Mouse (Mus musculus) heart, embryonic 12.5 days (tissue): ENCODE results near the gene Nudt1. TPM values are rescaled to one million over a fixed set of nuclear protein-coding genes. Genes with fewer than 3 reads are reported as not detected.
A peak's percentile ranks its signal among the peaks of the same experiment; 100 is the strongest.

Experiments used
- ATAC-seq: fragments of 200-750 bp; cut with Nextera tagmentation; 2 replicates; pipeline ENCODE4 v1.8.0; 2017; ENCODE audit warnings: moderate TSS enrichment, moderate library complexity; ENCODE audit not compliant: insufficient number of reproducible peaks, low FRiP score
- H3K27ac ChIP-seq: fragments of 300-500 bp; sonication (generic); 2 replicates; pipeline ENCODE4 v1.5.1; 2016; ENCODE audit warnings: mild to moderate bottlenecking, moderate library complexity; ENCODE audit not compliant: poor library complexity, severe bottlenecking
- H3K27me3 ChIP-seq: fragments of 300-500 bp; sonication (generic); replicated peaks from 2 replicates; pipeline ENCODE4 v1.6.1; 2016; ENCODE audit warnings: mild to moderate bottlenecking, moderate library complexity
- H3K36me3 ChIP-seq: fragments of 300-500 bp; sonication (generic); 2 replicates; pipeline ENCODE4 v1.6.1; 2016; ENCODE audit warnings: mild to moderate bottlenecking, moderate library complexity
- H3K4me1 ChIP-seq: fragments of 300-500 bp; sonication (generic); replicated peaks from 2 replicates; pipeline ENCODE4 v1.6.1; 2016; ENCODE audit warnings: mild to moderate bottlenecking
- H3K4me2 ChIP-seq: fragments of 300-500 bp; sonication (generic); 2 replicates; pipeline ENCODE4 v1.6.1; 2016; ENCODE audit warnings: mild to moderate bottlenecking, moderate library complexity
- H3K4me3 ChIP-seq: fragments of 300-500 bp; sonication (generic); 2 replicates; pipeline ENCODE4 v1.5.1; 2016; ENCODE audit warnings: mild to moderate bottlenecking
- H3K9ac ChIP-seq: fragments of 300-500 bp; sonication (generic); 2 replicates; pipeline ENCODE4 v1.6.1; 2016; ENCODE audit warnings: mild to moderate bottlenecking, moderate library complexity
- H3K9me3 ChIP-seq: fragments of 300-500 bp; sonication (generic); replicated peaks from 2 replicates; pipeline ENCODE4 v1.6.1; 2016; ENCODE audit warnings: mild to moderate bottlenecking, moderate library complexity
- WGBS: fragments of 180-500 bp; shearing (Covaris S2); methylation state at CpG from one replicate; pipeline ENCODE4 v1.1.7; 2016; 5-methylcytosine and 5-hydroxymethylcytosine counted together
- polyA plus RNA-seq: library from polyadenylated mRNA; unstranded; fragments of >200 nt; fragmentation: Nextera tagmentation; extraction: Ambion mirVana; gene quantifications from 2 replicates; pipeline ENCODE4 v1.2.1, GENCODE M21; 2016

Gene Nudt1
- polyA plus RNA-seq, 1 experiment from 2014 or later: 28.0 TPM

GRCm38 (mm10) chr5:140369466-140369865 is 48.0 kb downstream of the Nudt1 start:
- 72% methylated on average over 2 of the region's 2 CpGs for WGBS
- Histone ChIP-seq H3K4me3 (no peak overlapping the region), H3K9me3 (no peaks in the 10 kb centered on the region), H3K27me3 (no peaks in the 10 kb centered on the region), H3K27ac (no peak overlapping the region), H3K36me3 (no peaks in the 10 kb centered on the region; the same call in 1 of the 2 replicates), H3K9ac (no peak overlapping the region), H3K4me1 (peaks cover 30% of the 10 kb centered on the region), H3K4me2 (no peak overlapping the region)
- ATAC-seq: no peak

GRCm38 (mm10) chr5:140370446-140371254 is 49.2 kb downstream of the Nudt1 start:
- Histone ChIP-seq H3K4me2 (no peak overlapping the region), H3K9me3 (no peaks in the 10 kb centered on the region), H3K4me3 (no peak overlapping the region), H3K36me3 (no peaks in the 10 kb centered on the region), H3K9ac (no peak overlapping the region), H3K27me3 (no peaks in the 10 kb centered on the region), H3K27ac (peak overlapping the region; percentile 61), H3K4me1 (peaks cover 30% of the 10 kb centered on the region)
- 44% methylated on average over 6 of the region's 6 CpGs for WGBS
- peak; percentile 74; the same call in 1 of the 2 replicates for ATAC-seq

GRCm38 (mm10) chr5:140371671-140372070 is 50.2 kb downstream of the Nudt1 start:
- Histone ChIP-seq H3K9me3 (no peaks in the 10 kb centered on the region), H3K9ac (no peak overlapping the region), H3K27me3 (no peaks in the 10 kb centered on the region), H3K36me3 (no peaks in the 10 kb centered on the region), H3K4me2 (no peak overlapping the region), H3K4me1 (peaks cover 30% of the 10 kb centered on the region), H3K4me3 (no peak overlapping the region), H3K27ac (no peak overlapping the region)
- 94% methylated on average over 3 of the region's 3 CpGs for whole genome bisulfite sequencing
- no peak for ATAC-seq

- 54% methylated on average over 2 of the region's 2 CpGs for WGBS
- H3K36me3 ChIP-seq: no peaks in the 10 kb centered on the region
- ATAC-seq: no peak
- H3K4me3 ChIP-seq: no peak overlapping the region
- H3K4me2 ChIP-seq: no peak overlapping the region
- H3K4me1 ChIP-seq: peaks cover 37% of the 10 kb centered on the region
- H3K9ac ChIP-seq: no peak overlapping the region
- no peaks in the 10 kb centered on the region for H3K27me3 ChIP-seq
- no peaks in the 10 kb centered on the region for H3K9me3 ChIP-seq
- no peak overlapping the region for H3K27ac ChIP-seq
Measured at GRCm38 (mm10) chr5:140373711-140374110, 52.3 kb downstream of the Nudt1 start.

- Histone ChIP-seq H3K4me1 (peaks cover 40% of the 10 kb centered on the region), H3K36me3 (no peaks in the 10 kb centered on the region), H3K9me3 (no peaks in the 10 kb centered on the region), H3K27me3 (no peaks in the 10 kb centered on the region), H3K27ac (no peak overlapping the region), H3K4me3 (no peak overlapping the region), H3K4me2 (no peak overlapping the region), H3K9ac (no peak overlapping the region)
- ATAC-seq: no peak
- WGBS: 28% methylated on average over 3 of the region's 3 CpGs
Measured at GRCm38 (mm10) chr5:140374226-140374625, 52.8 kb downstream of the Nudt1 start.

GRCm38 (mm10) chr5:140375249-140375829 is 53.9 kb downstream of the Nudt1 start:
- Histone ChIP-seq H3K4me2 (no peak overlapping the region), H3K27me3 (no peaks in the 10 kb centered on the region), H3K36me3 (no peaks in the 10 kb centered on the region), H3K9me3 (no peaks in the 10 kb centered on the region), H3K9ac (no peak overlapping the region), H3K4me1 (peaks cover 40% of the 10 kb centered on the region), H3K4me3 (no peak overlapping the region), H3K27ac (no peak overlapping the region)
- no peak for ATAC-seq
- 86% methylated on average over 4 of the region's 4 CpGs for WGBS

GRCm38 (mm10) chr5:140378121-140378853 is 56.8 kb downstream of the Nudt1 start:
- Histone ChIP-seq H3K9me3 (no peaks in the 10 kb centered on the region), H3K4me2 (no peak overlapping the region), H3K4me3 (no peak overlapping the region), H3K36me3 (no peaks in the 10 kb centered on the region), H3K27ac (no peak overlapping the region), H3K9ac (no peak overlapping the region), H3K4me1 (peaks cover 38% of the 10 kb centered on the region), H3K27me3 (no peaks in the 10 kb centered on the region)
- no peak for ATAC-seq
- 89% methylated on average over 6 of the region's 6 CpGs for WGBS

- Histone ChIP-seq H3K27ac (no peak overlapping the region), H3K9me3 (no peaks in the 10 kb centered on the region), H3K36me3 (no peaks in the 10 kb centered on the region), H3K4me3 (no peak overlapping the region), H3K4me1 (peaks cover 39% of the 10 kb centered on the region), H3K27me3 (no peaks in the 10 kb centered on the region), H3K9ac (no peak overlapping the region), H3K4me2 (no peak overlapping the region)
- ATAC-seq: no peak
- 68% methylated on average over 6 of the region's 6 CpGs for WGBS
Measured at GRCm38 (mm10) chr5:140379299-140379698, 57.8 kb downstream of the Nudt1 start.

GRCm38 (mm10) chr5:140381156-140381555 is 59.7 kb downstream of the Nudt1 start:
- H3K4me1 ChIP-seq: peaks cover 39% of the 10 kb centered on the region
- 83% methylated on average over 7 of the region's 7 CpGs for WGBS
- no peaks in the 10 kb centered on the region for H3K27me3 ChIP-seq
- no peak overlapping the region for H3K27ac ChIP-seq
- ATAC-seq: no peak
- no peaks in the 10 kb centered on the region for H3K9me3 ChIP-seq
- no peak overlapping the region for H3K4me2 ChIP-seq
- no peak overlapping the region for H3K4me3 ChIP-seq
- no peak overlapping the region for H3K9ac ChIP-seq
- no peaks in the 10 kb centered on the region for H3K36me3 ChIP-seq

- Histone ChIP-seq H3K27me3 (no peaks in the 10 kb centered on the region), H3K4me2 (no peak overlapping the region), H3K4me1 (peaks cover 44% of the 10 kb centered on the region), H3K36me3 (no peaks in the 10 kb centered on the region), H3K9me3 (no peaks in the 10 kb centered on the region), H3K4me3 (no peak overlapping the region), H3K9ac (no peak overlapping the region), H3K27ac (no peak overlapping the region)
- ATAC-seq: no peak
- WGBS: 89% methylated on average over 6 of the region's 6 CpGs
Measured at GRCm38 (mm10) chr5:140382688-140383087, 61.2 kb downstream of the Nudt1 start.

- peak overlapping the region; percentile 76 for H3K27ac ChIP-seq
- H3K9me3 ChIP-seq: no peaks in the 10 kb centered on the region
- H3K9ac ChIP-seq: no peak overlapping the region
- no peak overlapping the region for H3K4me3 ChIP-seq
- H3K4me1 ChIP-seq: peaks cover 45% of the 10 kb centered on the region
- peak overlapping the region; percentile 42 for H3K4me2 ChIP-seq
- no peaks in the 10 kb centered on the region for H3K27me3 ChIP-seq
- WGBS: 21% methylated on average over 7 of the region's 7 CpGs
- ATAC-seq: peak; percentile 49; the same call in 1 of the 2 replicates
- H3K36me3 ChIP-seq: no peaks in the 10 kb centered on the region
Measured at GRCm38 (mm10) chr5:140383559-140383958, 62.1 kb downstream of the Nudt1 start.
